Mouse (Mus musculus): ENCODE measurements around the gene Ackr3.

Ackr3 gene

GRCm38 (mm10) chr1:90228323-90228697, 24.5 kb downstream of the Ackr3 start:
- DNase-seq (ENCODE audit: low read depth), result no peak

- DNase-seq (ENCODE audit: low read depth), result no peak
Measured at GRCm38 (mm10) chr1:90230611-90231010, 26.8 kb downstream of the Ackr3 start.

- DNase-seq (ENCODE audit: low read depth), result no peak
Measured at GRCm38 (mm10) chr1:90231591-90232490, 28.1 kb downstream of the Ackr3 start.

GRCm38 (mm10) chr1:90232491-90232885, 28.7 kb downstream of the Ackr3 start:
- no peak for DNase-seq (ENCODE audit: low read depth)

- DNase-seq (ENCODE audit: low read depth), result no peak
Measured at GRCm38 (mm10) chr1:90234620-90235054, 30.9 kb downstream of the Ackr3 start.

- DNase-seq (ENCODE audit: low read depth), result no peak
Measured at GRCm38 (mm10) chr1:90236640-90237039, 32.9 kb downstream of the Ackr3 start.

- DNase-seq (ENCODE audit: low read depth), result no peak
Measured at GRCm38 (mm10) chr1:90238095-90238888, 34.5 kb downstream of the Ackr3 start.

- DNase-seq (ENCODE audit: low read depth), result no peak
Measured at GRCm38 (mm10) chr1:90239336-90240225, 35.8 kb downstream of the Ackr3 start.

GRCm38 (mm10) chr1:90240287-90240686, 36.5 kb downstream of the Ackr3 start:
- no peak for DNase-seq (ENCODE audit: low read depth)

- DNase-seq (ENCODE audit: low read depth), result no peak
Measured at GRCm38 (mm10) chr1:90242444-90242989, 38.7 kb downstream of the Ackr3 start.

GRCm38 (mm10) chr1:90244537-90244936, 40.8 kb downstream of the Ackr3 start:
- no peak for DNase-seq (ENCODE audit: low read depth)

- no peak for DNase-seq (ENCODE audit: low read depth)
Measured at GRCm38 (mm10) chr1:90245533-90245932, 41.8 kb downstream of the Ackr3 start.

- no peak for DNase-seq (ENCODE audit: low read depth)
Measured at GRCm38 (mm10) chr1:90246035-90246434, 42.3 kb downstream of the Ackr3 start.

GRCm38 (mm10) chr1:90246800-90247199, 43.0 kb downstream of the Ackr3 start:
- DNase-seq (ENCODE audit: low read depth), result no peak

- DNase-seq (ENCODE audit: low read depth), result no peak
Measured at GRCm38 (mm10) chr1:90247234-90247633, 43.5 kb downstream of the Ackr3 start.

GRCm38 (mm10) chr1:90247756-90248541, 44.2 kb downstream of the Ackr3 start:
- DNase-seq (ENCODE audit: low read depth), result no peak

- no peak for DNase-seq (ENCODE audit: low read depth)
Measured at GRCm38 (mm10) chr1:90248966-90249735, 45.4 kb downstream of the Ackr3 start.

- DNase-seq (ENCODE audit: low read depth), result no peak
Measured at GRCm38 (mm10) chr1:90250419-90250818, 46.6 kb downstream of the Ackr3 start.

- DNase-seq (ENCODE audit: low read depth), result no peak
Measured at GRCm38 (mm10) chr1:90251156-90251555, 47.4 kb downstream of the Ackr3 start.

GRCm38 (mm10) chr1:90253465-90253864, 49.7 kb downstream of the Ackr3 start:
- DNase-seq (ENCODE audit: low read depth), result no peak

Data from induced T-regulatory cell, adult 2 months (primary cell).